24 mouse cellular contexts compared by ENCODE assay signal in genomic region chr12:9874823-9875222, GRCm38 (mm10).
"Had no signal": no experiment of that assay in that cellular context is flagged by ENCODE, and none has a peak within 500 bp of the region (broad histone marks: within the 10 kb centered on the region; RNA-seq: fewer than 3 reads in every experiment).

No protein-coding gene starts in this region.

- DNase-seq: cerebellum, postnatal 10 days; cerebellum, postnatal 14 days; cerebellum, postnatal 25 days; cerebellum, postnatal 36 days; embryo, embryonic 11 days; forebrain, postnatal 0 days; gastrocnemius, adult 2 months; gastrocnemius, postnatal 10 days; gastrocnemius, postnatal 14 days; gastrocnemius, postnatal 25 days; gastrocnemius, postnatal 36 days; heart, adult 11 months; heart, adult 18-20 months; heart, adult 2 months had no signal

- H3K27me3 ChIP-seq: embryonic facial prominence, embryonic 12.5 days; embryonic facial prominence, embryonic 13.5 days; embryonic facial prominence, embryonic 15.5 days; forebrain, embryonic 12.5 days; forebrain, embryonic 13.5 days; forebrain, embryonic 15.5 days had no signal

- H3K4me3 ChIP-seq: embryonic facial prominence, embryonic 10.5 days; embryonic facial prominence, embryonic 12.5 days; embryonic facial prominence, embryonic 13.5 days; embryonic facial prominence, embryonic 15.5 days; erythroblast, embryonic 14.5 days; forebrain, embryonic 10.5 days; forebrain, embryonic 12.5 days; forebrain, embryonic 13.5 days; forebrain, embryonic 15.5 days; gastrocnemius, adult 2 months; heart, adult 2 months; heart, embryonic 10.5 days had no signal

- H3K36me3 ChIP-seq: embryonic facial prominence, embryonic 10.5 days; embryonic facial prominence, embryonic 12.5 days; embryonic facial prominence, embryonic 13.5 days; embryonic facial prominence, embryonic 15.5 days; forebrain, embryonic 10.5 days; forebrain, embryonic 12.5 days; forebrain, embryonic 15.5 days; heart, embryonic 10.5 days had no signal
